Mouse (Mus musculus) ES-E14 (cell line): ENCODE data around the gene Oog1. TPM values are rescaled to one million over a fixed set of nuclear protein-coding genes. Genes with fewer than 3 reads are reported as not detected.
"Not testable (repeated sequence)": the region's sequence is repeated elsewhere in the genome, so short reads cannot be mapped to it uniquely, and the experiment has no call there.

ENCODE experiments used
- DNase-seq: peaks from one replicate; pipeline ENCODE4 v3.0.0-alpha.2; 2013; ENCODE audit warnings: low read depth, low spot score
- H3K27ac ChIP-seq: 2 replicates; pipeline ENCODE4 v1.5.1; 2012; ENCODE audit warnings: low read depth, mild to moderate bottlenecking, low read length, moderate library complexity, mixed read lengths; ENCODE audit not compliant: poor library complexity, insufficient read depth, severe bottlenecking
- H3K36me3 ChIP-seq: 2 replicates; pipeline ENCODE4 v1.6.1; 2012; ENCODE audit warnings: mild to moderate bottlenecking, low read length, moderate library complexity, mixed read lengths; ENCODE audit not compliant: control insufficient read depth, poor library complexity, insufficient read depth, severe bottlenecking
- H3K4me1 ChIP-seq, 2 experiments: fragments of 150-350 bp in 1 of 2; sonication (generic) in 1 of 2; 2 replicates each; pipeline ENCODE4 v1.6.1; 2012; ENCODE audit warnings: low read length in 2 of 2, mild to moderate bottlenecking in 1 of 2, mixed read lengths in 1 of 2; ENCODE audit not compliant: control insufficient read depth in 2 of 2, insufficient read depth in 2 of 2, poor library complexity in 1 of 2
- H3K4me3 ChIP-seq, 2 experiments: fragments of 150-350 bp in 1 of 2; sonication (generic) in 1 of 2; 2 replicates each; pipeline ENCODE4 v1.5.1; 2012; ENCODE audit warnings: low read length in 2 of 2, low read depth in 1 of 2, mild to moderate bottlenecking in 1 of 2, mixed read lengths in 1 of 2; ENCODE audit not compliant: insufficient read depth in 1 of 2, poor library complexity in 1 of 2, severe bottlenecking in 1 of 2
- H3K9ac ChIP-seq: 2 replicates; pipeline ENCODE4 v1.6.1; 2012; ENCODE audit warnings: low read depth, mild to moderate bottlenecking, low read length, mixed read lengths; ENCODE audit not compliant: poor library complexity, insufficient read depth, severe bottlenecking
- H3K9me3 ChIP-seq: fragments of 150-350 bp; sonication (generic); 2 replicates; pipeline ENCODE4 v1.6.1; 2012; ENCODE audit warnings: low read depth, mild to moderate bottlenecking, low read length; ENCODE audit not compliant: control insufficient read depth, insufficient read depth
- in situ Hi-C, 2 experiments: fragments of 600-800 bp; cut with MboI; formaldehyde crosslinking; loops; one replicate each; pipeline ENCODE4 v1.15.1; 2025; ENCODE audit warnings: low sequenced_read_pairs in 2 of 2, inconsistent platforms in 1 of 2; ENCODE audit not compliant: unreplicated experiment in 2 of 2
- total RNA-seq: library from RNA; depleted of rRNA; stranded (reverse); fragments of 300-350 nt; gene quantifications from 2 replicates; pipeline ENCODE4 v1.2.3, GENCODE M21; 2012; rRNA removed

Gene Oog1
- total RNA-seq, result 0.13 TPM in 1 of 2 replicates, not detected in the other

- H3K27ac ChIP-seq, H3K36me3 ChIP-seq, in situ Hi-C loops, H3K9me3 ChIP-seq, DNase-seq, H3K9ac ChIP-seq, H3K4me1 ChIP-seq, H3K4me3 ChIP-seq: not testable (repeated sequence)
Measured at GRCm38 (mm10) chr12:87602388-87602787, at the start of gene Oog1. TSS of gene Oog1 (plus strand) at chr12:87602688.

- in situ Hi-C loops, H3K9me3 ChIP-seq, H3K4me3 ChIP-seq, H3K36me3 ChIP-seq, DNase-seq, H3K27ac ChIP-seq, H3K9ac ChIP-seq, H3K4me1 ChIP-seq: not testable (repeated sequence)
Measured at GRCm38 (mm10) chr12:87601388-87601787, 1.1 kb upstream of the Oog1 start.

GRCm38 (mm10) chr12:87618569-87618968 lies 16.1 kb downstream of the Oog1 start, which contains the start of gene Gm4027:
TSS of gene Gm4027 (plus strand) at chr12:87618869.
- DNase-seq, H3K36me3 ChIP-seq, in situ Hi-C loops, H3K4me1 ChIP-seq, H3K9me3 ChIP-seq, H3K9ac ChIP-seq, H3K27ac ChIP-seq, H3K4me3 ChIP-seq: not testable (repeated sequence)

- DNase-seq, H3K9ac ChIP-seq, in situ Hi-C loops: not testable (repeated sequence)
Measured at GRCm38 (mm10) chr12:87644520-87644919, 42.0 kb downstream of the Oog1 start, which contains the start of gene Gm16381. TSS of gene Gm16381 (minus strand) at chr12:87644620.

GRCm38 (mm10) chr12:87652916-87653703 lies 50.6 kb downstream of the Oog1 start:
- DNase-seq, H3K4me1 ChIP-seq, H3K36me3 ChIP-seq, H3K27ac ChIP-seq, H3K9ac ChIP-seq, H3K4me3 ChIP-seq, in situ Hi-C loops, H3K9me3 ChIP-seq: not testable (repeated sequence)

More at GRCm38 (mm10) chr12:87644520-87644919, 42.0 kb downstream of the Oog1 start, which contains the start of gene Gm16381:
- H3K9me3 ChIP-seq, H3K4me1 ChIP-seq, H3K27ac ChIP-seq, H3K4me3 ChIP-seq, H3K36me3 ChIP-seq: not testable (repeated sequence)

Other genes with a start within 250 kb of the Oog1 start
- 182 and 221 TPM in 2 replicates for gene Sptlc2, start 214.3 kb upstream of the Oog1 start, total RNA-seq
- gene Slirp, start 158.8 kb upstream of the Oog1 start, total RNA-seq, result 124 and 175 TPM in 2 replicates
- 90.0 and 116 TPM in 2 replicates for gene Alkbh1, start 158.7 kb upstream of the Oog1 start, total RNA-seq
- gene Snw1, start 130.4 kb upstream of the Oog1 start, total RNA-seq, result 70.3 and 85.1 TPM in 2 replicates
- gene Gm5788, start 108.0 kb upstream of the Oog1 start, total RNA-seq, result 6.4 and 8.2 TPM in 2 replicates
- 21.0 and 24.1 TPM in 2 replicates for gene Gm8300, start 88.4 kb upstream of the Oog1 start, total RNA-seq
- 22.2 and 29.9 TPM in 2 replicates for gene Gm4027, start 16.2 kb downstream of the Oog1 start, total RNA-seq
- not detected in 2 replicates for gene Gm16381, start 41.9 kb downstream of the Oog1 start, total RNA-seq
- gene Gm21319, start 173.1 kb downstream of the Oog1 start, total RNA-seq, result 0.36 and 0.48 TPM in 2 replicates
- gene Gm21936, start 192.8 kb downstream of the Oog1 start, total RNA-seq, result 8.9 and 15.6 TPM in 2 replicates
- 2.5 and 2.8 TPM in 2 replicates for gene BB287469, start 213.9 kb downstream of the Oog1 start, total RNA-seq
- not detected in 2 replicates for gene Gm2001, start 239.7 kb downstream of the Oog1 start, total RNA-seq